Mouse (Mus musculus) lung, embryonic 15.5 days (tissue): ENCODE measurements around the gene Lzts3. TPM values are rescaled to one million over a fixed set of nuclear protein-coding genes. Genes with fewer than 3 reads are reported as not detected.

Experiments used
- ATAC-seq: fragments of 200-750 bp; cut with Nextera tagmentation; 2 replicates; pipeline ENCODE4 v1.8.0; 2017; ENCODE audit warnings: moderate number of reproducible peaks, borderline replicate concordance; ENCODE audit not compliant: low FRiP score, low TSS enrichment; ENCODE audit errors: extremely low read depth
- H3K27ac ChIP-seq: fragments of 300-500 bp; sonication (generic); 2 replicates; pipeline ENCODE4 v1.5.1; 2015; ENCODE audit warnings: moderate library complexity, mild to moderate bottlenecking, inconsistent platforms
- H3K27me3 ChIP-seq: fragments of 300-500 bp; sonication (generic); 2 replicates; pipeline ENCODE4 v1.6.1; 2015; ENCODE audit warnings: inconsistent platforms
- H3K36me3 ChIP-seq: fragments of 300-500 bp; sonication (generic); 2 replicates; pipeline ENCODE4 v1.6.1; 2015; ENCODE audit warnings: inconsistent platforms
- H3K4me1 ChIP-seq: fragments of 300-500 bp; sonication (generic); 2 replicates; pipeline ENCODE4 v1.6.1; 2015; ENCODE audit warnings: inconsistent platforms
- H3K4me2 ChIP-seq: fragments of 300-500 bp; sonication (generic); 2 replicates; pipeline ENCODE4 v1.6.1; 2015; ENCODE audit warnings: inconsistent platforms, mild to moderate bottlenecking, moderate library complexity
- H3K4me3 ChIP-seq: fragments of 300-500 bp; sonication (generic); 2 replicates; pipeline ENCODE4 v1.5.1; 2015; ENCODE audit warnings: mild to moderate bottlenecking, inconsistent platforms
- H3K9ac ChIP-seq: fragments of 300-500 bp; sonication (generic); 2 replicates; pipeline ENCODE4 v1.6.1; 2015; ENCODE audit warnings: inconsistent platforms
- H3K9me3 ChIP-seq: fragments of 300-500 bp; sonication (generic); 2 replicates; pipeline ENCODE4 v1.6.1; 2016; ENCODE audit warnings: inconsistent platforms
- WGBS: fragments of 180-500 bp; shearing (Covaris S2); methylation state at CpG from one replicate; pipeline ENCODE4 v1.1.7; 2015; 5-methylcytosine and 5-hydroxymethylcytosine counted together
- polyA plus RNA-seq: library from polyadenylated mRNA; unstranded; fragments of >200 nt; fragmentation: Nextera tagmentation; extraction: Ambion mirVana; gene quantifications from 2 replicates; pipeline ENCODE4 v1.2.1, GENCODE M21; 2015

The Lzts3 gene
- polyA plus RNA-seq, 1 experiment from 2014 or later, result 3.2 TPM

GRCm38 (mm10) chr2:130634006-130634738 lies 8.4 kb downstream of the Lzts3 start:
- peaks cover 51% of the 10 kb centered on the region for H3K27me3 ChIP-seq
- H3K27ac ChIP-seq, result no peak overlapping the region
- peak overlapping the region; percentile 75 for H3K4me2 ChIP-seq
- H3K9me3 ChIP-seq, result no peaks in the 10 kb centered on the region
- H3K36me3 ChIP-seq, result no peaks in the 10 kb centered on the region
- ATAC-seq, result no peak
- peaks cover 15% of the 10 kb centered on the region for H3K4me1 ChIP-seq
- 20% methylated on average over 14 of the region's 14 CpGs for WGBS
- H3K9ac ChIP-seq, result peak overlapping the region; percentile 39; the same call in 1 of the 2 replicates
- H3K4me3 ChIP-seq, result peak overlapping the region; percentile 37

DNA sequence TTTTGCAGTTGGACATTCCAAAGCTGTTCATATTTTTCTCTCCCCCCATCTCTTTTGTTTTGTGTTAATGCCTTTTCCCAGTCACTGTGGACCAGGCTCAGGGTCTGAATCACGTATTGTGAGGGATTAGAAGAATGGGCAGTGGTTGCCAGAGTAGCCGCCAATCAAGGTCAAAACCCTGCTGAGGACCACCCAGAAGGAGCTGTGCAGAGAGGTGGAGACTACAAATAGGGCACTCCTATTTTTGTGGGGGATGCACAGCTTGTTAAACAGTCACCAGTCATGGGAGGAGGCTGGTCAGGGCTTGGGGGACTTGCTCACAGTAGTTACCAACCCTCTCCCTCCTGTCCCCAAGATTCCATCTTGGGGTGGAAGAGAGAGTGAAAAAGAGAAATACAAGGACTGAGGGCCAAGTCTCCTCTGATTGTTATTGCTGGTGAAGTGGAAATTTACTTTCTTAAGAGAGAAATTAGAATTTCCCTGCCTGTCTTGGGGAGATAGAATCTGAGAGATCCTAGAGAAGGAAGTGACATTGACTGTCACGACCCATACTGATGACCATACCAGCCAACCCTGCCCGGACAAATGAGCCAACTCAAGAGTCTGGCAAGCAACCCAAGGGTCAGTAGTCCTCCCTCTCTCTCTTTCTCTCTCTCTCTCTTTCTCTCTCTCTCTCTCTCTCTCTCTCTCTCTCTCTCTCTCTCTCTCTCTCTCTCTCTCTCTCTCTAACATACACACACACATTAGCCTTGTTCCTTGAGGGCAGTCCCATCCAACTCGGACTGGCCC lies 9.5 kb downstream of the Lzts3 start:
- H3K9me3 ChIP-seq, result no peaks in the 10 kb centered on the region
- H3K27me3 ChIP-seq, result peaks cover 47% of the 10 kb centered on the region
- no peak overlapping the region for H3K9ac ChIP-seq
- no peak overlapping the region for H3K4me2 ChIP-seq
- no peak overlapping the region for H3K4me3 ChIP-seq
- H3K4me1 ChIP-seq, result peaks cover 21% of the 10 kb centered on the region
- H3K36me3 ChIP-seq, result no peaks in the 10 kb centered on the region
- ATAC-seq, result no peak
- 53% methylated on average over 5 of the region's 5 CpGs for WGBS
- no peak overlapping the region for H3K27ac ChIP-seq

- H3K4me3 ChIP-seq, result no peak overlapping the region
- H3K27me3 ChIP-seq, result peaks cover 40% of the 10 kb centered on the region
- no peak for ATAC-seq
- H3K27ac ChIP-seq, result no peak overlapping the region
- peaks cover 21% of the 10 kb centered on the region for H3K4me1 ChIP-seq
- 72% methylated on average over 1 of the region's 1 CpGs for WGBS
- no peaks in the 10 kb centered on the region for H3K9me3 ChIP-seq
- H3K4me2 ChIP-seq, result no peak overlapping the region
- peaks cover 4% of the 10 kb centered on the region; the same call in 1 of the 2 replicates for H3K36me3 ChIP-seq
- H3K9ac ChIP-seq, result no peak overlapping the region
These were observed 10.2 kb downstream of the Lzts3 start for GRCm38 (mm10) chr2:130632416-130632815.

DNA sequence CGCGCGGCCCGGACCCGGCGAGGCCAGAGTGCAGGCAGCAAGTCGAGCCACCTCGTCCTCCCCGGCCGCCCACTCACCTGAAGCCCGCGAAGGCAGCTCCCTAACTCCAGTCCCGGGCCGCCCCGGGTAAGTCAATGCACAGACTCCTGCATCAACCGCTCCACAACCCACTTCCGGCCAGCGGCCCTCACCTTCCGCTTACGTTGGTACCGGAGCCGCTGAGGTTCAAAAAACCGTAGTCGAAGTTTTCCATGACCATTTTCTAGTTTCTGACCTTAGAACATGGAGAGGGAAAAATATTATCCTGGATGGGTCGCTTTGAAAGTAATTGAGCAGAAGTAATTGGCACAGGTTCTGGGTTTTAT lies 12.8 kb downstream of the Lzts3 start, which contains the start of the genes Fastkd5 and Ubox5:
Fastkd5 (minus strand) TSS at position 189 of the 365 bp plus-strand sequence.
Ubox5 (minus strand) TSS at position 200 of the 365 bp plus-strand sequence.
- under 1% methylated on average over 25 of the region's 25 CpGs for WGBS

GRCm38 (mm10) chr2:130629080-130629838 lies 13.3 kb downstream of the Lzts3 start:
- ATAC-seq, result peak; percentile 53; the same call in 1 of the 2 replicates
- 1% methylated on average over 37 of the region's 37 CpGs for WGBS
- peak overlapping the region; percentile 76 for H3K4me2 ChIP-seq

More for the DNA sequence above, 12.8 kb downstream of the Lzts3 start, which contains the start of the genes Fastkd5 and Ubox5:
- Histone ChIP-seq H3K4me2 (peak within 1 kb of the TSS; percentile 76), H3K27ac (peak within 1 kb of the TSS; percentile 67), H3K9me3 (no peaks in the 10 kb centered on the region), H3K4me1 (peaks cover 13% of the 10 kb centered on the region), H3K9ac (peak within 1 kb of the TSS; percentile 92), H3K36me3 (peaks cover 19% of the 10 kb centered on the region; the same call in 1 of the 2 replicates), H3K27me3 (peaks cover 14% of the 10 kb centered on the region), H3K4me3 (peak within 1 kb of the TSS; percentile 100)
- ATAC-seq, result peak; percentile 80

GRCm38 (mm10) chr2:130628424-130628823 lies 14.2 kb downstream of the Lzts3 start:
- Histone ChIP-seq H3K27me3 (peaks cover under 1% of the 10 kb centered on the region; the same call in 1 of the 2 replicates), H3K4me1 (peaks cover 5% of the 10 kb centered on the region; the same call in 1 of the 2 replicates), H3K36me3 (peaks cover 21% of the 10 kb centered on the region; the same call in 1 of the 2 replicates), H3K4me2 (peak overlapping the region; percentile 76), H3K4me3 (no peak overlapping the region), H3K27ac (no peak overlapping the region), H3K9me3 (no peaks in the 10 kb centered on the region), H3K9ac (no peak overlapping the region)
- 50% methylated on average over 3 of the region's 3 CpGs for WGBS
- ATAC-seq, result no peak

More at GRCm38 (mm10) chr2:130629080-130629838, 13.3 kb downstream of the Lzts3 start:
- Histone ChIP-seq H3K4me1 (peaks cover 8% of the 10 kb centered on the region), H3K27me3 (peaks cover 9% of the 10 kb centered on the region), H3K9me3 (no peaks in the 10 kb centered on the region), H3K9ac (peak overlapping the region; percentile 92), H3K4me3 (peak overlapping the region; percentile 100), H3K27ac (peak overlapping the region; percentile 67), H3K36me3 (peaks cover 21% of the 10 kb centered on the region; the same call in 1 of the 2 replicates)

- Histone ChIP-seq H3K4me2 (no peak overlapping the region), H3K27ac (no peak overlapping the region), H3K9me3 (no peaks in the 10 kb centered on the region), H3K4me3 (no peak overlapping the region), H3K36me3 (peaks cover 47% of the 10 kb centered on the region), H3K4me1 (no peaks in the 10 kb centered on the region), H3K27me3 (no peaks in the 10 kb centered on the region), H3K9ac (no peak overlapping the region)
- 89% methylated on average over 7 of the region's 7 CpGs for WGBS
- ATAC-seq, result no peak
These were observed 23.6 kb downstream of the Lzts3 start for GRCm38 (mm10) chr2:130618972-130619371.

DNA sequence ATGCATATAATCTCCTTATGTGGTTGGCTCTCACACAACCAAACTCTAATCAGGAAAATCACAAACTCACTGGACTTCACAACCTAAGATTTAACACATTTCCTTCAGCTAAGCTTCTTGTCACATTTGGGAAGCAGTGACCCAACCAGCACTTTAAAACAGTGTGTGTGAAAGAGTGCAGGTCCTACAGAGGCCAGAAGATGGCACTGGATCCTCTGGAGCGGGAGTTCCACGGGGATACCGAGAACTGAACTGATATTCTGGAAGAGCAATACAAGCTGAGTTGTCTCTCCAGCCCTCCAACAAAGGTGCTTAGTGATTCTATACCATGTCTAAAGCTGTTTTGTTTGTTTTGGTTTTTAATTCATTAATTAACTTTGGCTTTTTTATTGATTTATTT lies 29.5 kb downstream of the Lzts3 start:
- Histone ChIP-seq H3K4me1 (no peaks in the 10 kb centered on the region), H3K4me2 (no peak overlapping the region), H3K27me3 (no peaks in the 10 kb centered on the region), H3K36me3 (peaks cover 30% of the 10 kb centered on the region), H3K9ac (no peak overlapping the region), H3K27ac (no peak overlapping the region), H3K9me3 (no peaks in the 10 kb centered on the region), H3K4me3 (no peak overlapping the region)
- WGBS, result 64% methylated on average over 3 of the region's 3 CpGs
- no peak for ATAC-seq

GRCm38 (mm10) chr2:130602195-130602594 lies 40.4 kb downstream of the Lzts3 start:
- H3K27ac ChIP-seq, result no peak overlapping the region
- H3K9ac ChIP-seq, result no peak overlapping the region
- no peak overlapping the region for H3K4me2 ChIP-seq
- no peaks in the 10 kb centered on the region for H3K9me3 ChIP-seq
- ATAC-seq, result peak; percentile 84
- 51% methylated on average over 4 of the region's 4 CpGs for WGBS
- H3K4me1 ChIP-seq, result no peaks in the 10 kb centered on the region
- no peaks in the 10 kb centered on the region for H3K27me3 ChIP-seq
- peaks cover 36% of the 10 kb centered on the region for H3K36me3 ChIP-seq
- H3K4me3 ChIP-seq, result no peak overlapping the region

- peaks cover 46% of the 10 kb centered on the region for H3K36me3 ChIP-seq
- no peak overlapping the region for H3K27ac ChIP-seq
- 68% methylated on average over 3 of the region's 3 CpGs for WGBS
- H3K27me3 ChIP-seq, result no peaks in the 10 kb centered on the region
- no peak overlapping the region for H3K4me3 ChIP-seq
- no peak overlapping the region for H3K9ac ChIP-seq
- H3K9me3 ChIP-seq, result no peaks in the 10 kb centered on the region
- no peak for ATAC-seq
- H3K4me2 ChIP-seq, result no peak overlapping the region
- no peaks in the 10 kb centered on the region for H3K4me1 ChIP-seq
These were observed 44.2 kb downstream of the Lzts3 start for GRCm38 (mm10) chr2:130598399-130598798.

DNA sequence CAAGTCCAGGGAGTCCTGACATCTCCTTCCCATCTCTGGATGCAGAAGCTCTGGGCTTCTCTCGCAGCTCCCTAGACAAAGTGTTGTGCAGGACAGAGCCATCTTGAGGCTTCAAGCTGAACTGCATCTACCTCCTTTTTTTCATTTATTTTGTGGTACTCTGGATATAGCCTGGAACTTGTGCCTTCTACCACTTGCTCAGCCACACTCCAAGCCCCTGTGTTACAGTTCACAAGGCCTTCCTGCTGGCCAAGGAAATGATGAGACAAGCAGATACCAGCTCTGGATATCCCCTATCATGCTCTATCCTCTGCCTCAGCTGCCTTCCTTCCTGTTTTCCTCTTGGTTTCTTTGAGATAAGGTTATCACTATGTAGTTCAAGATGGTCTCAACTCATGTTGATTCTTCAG lies 45.0 kb downstream of the Lzts3 start:
- WGBS, result 28% methylated on average over 1 of the region's 1 CpGs
- Histone ChIP-seq H3K4me2 (no peak overlapping the region), H3K4me1 (no peaks in the 10 kb centered on the region), H3K27me3 (no peaks in the 10 kb centered on the region), H3K9me3 (no peaks in the 10 kb centered on the region), H3K27ac (no peak overlapping the region), H3K4me3 (no peak overlapping the region), H3K36me3 (peaks cover 39% of the 10 kb centered on the region), H3K9ac (no peak overlapping the region)
- 0 out of 2 replicates have a peak, but pooled peaks have one; percentile 27 for ATAC-seq
